Mouse (Mus musculus) neural tube, embryonic 15.5 days (tissue): Measurements from ENCODE around the gene Crispld2. TPM values are rescaled to one million over a fixed set of nuclear protein-coding genes. Genes with fewer than 3 reads are reported as not detected.
A peak's percentile ranks its signal among the peaks of the same experiment; 100 is the strongest.

Experiments
- ATAC-seq: fragments of 200-750 bp; cut with Nextera tagmentation; 2 replicates; pipeline ENCODE4 v1.8.0; 2017; ENCODE audit warnings: mild to moderate bottlenecking, moderate TSS enrichment, moderate library complexity; ENCODE audit not compliant: low FRiP score
- H3K27ac ChIP-seq: fragments of 300-500 bp; sonication (generic); replicated peaks from 2 replicates; pipeline ENCODE4 v1.5.1; 2015; ENCODE audit warnings: mild to moderate bottlenecking, inconsistent platforms
- H3K27me3 ChIP-seq: fragments of 300-500 bp; sonication (generic); replicated peaks from 2 replicates; pipeline ENCODE4 v1.6.1; 2015; ENCODE audit warnings: inconsistent platforms
- H3K36me3 ChIP-seq: fragments of 300-500 bp; sonication (generic); 2 replicates; pipeline ENCODE4 v1.6.1; 2015; ENCODE audit warnings: inconsistent platforms
- H3K4me1 ChIP-seq: fragments of 300-500 bp; sonication (generic); 2 replicates; pipeline ENCODE4 v1.6.1; 2015; ENCODE audit warnings: inconsistent platforms
- H3K4me2 ChIP-seq: fragments of 300-500 bp; sonication (generic); 2 replicates; pipeline ENCODE4 v1.6.1; 2015; ENCODE audit warnings: inconsistent platforms, mild to moderate bottlenecking, moderate library complexity
- H3K4me3 ChIP-seq: fragments of 300-500 bp; sonication (generic); replicated peaks from 2 replicates; pipeline ENCODE4 v1.5.1; 2015; ENCODE audit warnings: mild to moderate bottlenecking, inconsistent platforms
- H3K9ac ChIP-seq: fragments of 300-500 bp; sonication (generic); replicated peaks from 2 replicates; pipeline ENCODE4 v1.6.1; 2015; ENCODE audit warnings: mild to moderate bottlenecking, inconsistent platforms
- H3K9me3 ChIP-seq: fragments of 300-500 bp; sonication (generic); replicated peaks from 2 replicates; pipeline ENCODE4 v1.6.1; 2016; ENCODE audit warnings: inconsistent platforms
- WGBS: fragments of 180-500 bp; shearing (Covaris S2); methylation state at CpG from one replicate; pipeline ENCODE4 v1.1.7; 2015; ENCODE audit warnings: mixed read lengths; 5-methylcytosine and 5-hydroxymethylcytosine counted together
- polyA plus RNA-seq: library from polyadenylated mRNA; unstranded; fragments of >200 nt; fragmentation: Nextera tagmentation; extraction: Ambion mirVana; gene quantifications from 2 replicates; pipeline ENCODE4 v1.2.1, GENCODE M21; 2015

Gene Crispld2
- polyA plus RNA-seq, 1 experiment from 2014 or later, result 2.6 TPM

DNA sequence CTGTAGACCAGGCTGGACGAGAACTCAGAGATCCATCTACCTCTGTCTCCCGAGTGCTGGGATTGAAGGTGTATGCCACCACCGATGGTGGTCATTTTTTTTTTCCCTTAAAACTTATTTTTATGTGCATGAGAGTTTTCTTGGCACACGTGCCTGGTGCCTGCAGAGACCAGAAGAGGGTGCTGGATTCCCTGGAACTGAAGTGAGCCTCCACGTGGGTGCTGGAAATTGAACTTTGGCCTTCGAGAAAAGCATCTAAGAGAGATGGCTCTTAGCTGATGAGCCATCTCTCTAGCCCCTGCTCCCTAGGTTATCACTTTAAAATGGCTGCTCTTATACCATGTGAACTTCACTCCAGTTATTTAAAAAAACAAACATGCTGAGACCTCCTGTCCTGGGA is 82.3 kb downstream of the Crispld2 start:
- WGBS, result 77% methylated on average over 6 of the region's 6 CpGs
- no peak overlapping the region for H3K9ac ChIP-seq
- H3K4me3 ChIP-seq, result no peak overlapping the region
- no peak for ATAC-seq
- no peak overlapping the region for H3K27ac ChIP-seq
- H3K4me2 ChIP-seq, result no peak overlapping the region
- 0 out of 2 replicates have a peak, but pooled peaks cover 5% of the 10 kb centered on the region for H3K4me1 ChIP-seq
- H3K9me3 ChIP-seq, result no peaks in the 10 kb centered on the region
- H3K36me3 ChIP-seq, result no peaks in the 10 kb centered on the region
- no peaks in the 10 kb centered on the region for H3K27me3 ChIP-seq

DNA sequence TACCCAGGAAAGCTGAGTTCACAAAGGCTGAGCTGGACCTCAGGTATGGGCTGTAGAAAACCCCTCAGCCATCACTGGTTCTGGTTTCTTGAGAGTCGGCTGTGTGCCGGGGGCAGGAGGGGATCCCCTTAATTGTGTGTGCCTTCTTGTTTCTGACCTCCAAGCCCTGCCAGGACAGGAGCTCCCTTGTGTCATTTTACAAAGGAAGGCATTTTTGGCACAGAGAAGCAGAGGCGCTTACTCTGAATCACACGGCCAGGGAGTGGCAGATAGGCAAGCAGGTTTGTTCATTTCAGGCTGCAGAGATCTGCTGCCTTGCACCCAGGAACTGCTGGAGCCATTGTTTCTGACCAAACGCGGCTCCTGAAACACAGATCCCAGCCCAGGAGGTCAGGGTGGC is 83.1 kb downstream of the Crispld2 start:
- H3K4me1 ChIP-seq, result 0 out of 2 replicates have a peak, but pooled peaks cover 5% of the 10 kb centered on the region
- ATAC-seq, result no peak

DNA sequence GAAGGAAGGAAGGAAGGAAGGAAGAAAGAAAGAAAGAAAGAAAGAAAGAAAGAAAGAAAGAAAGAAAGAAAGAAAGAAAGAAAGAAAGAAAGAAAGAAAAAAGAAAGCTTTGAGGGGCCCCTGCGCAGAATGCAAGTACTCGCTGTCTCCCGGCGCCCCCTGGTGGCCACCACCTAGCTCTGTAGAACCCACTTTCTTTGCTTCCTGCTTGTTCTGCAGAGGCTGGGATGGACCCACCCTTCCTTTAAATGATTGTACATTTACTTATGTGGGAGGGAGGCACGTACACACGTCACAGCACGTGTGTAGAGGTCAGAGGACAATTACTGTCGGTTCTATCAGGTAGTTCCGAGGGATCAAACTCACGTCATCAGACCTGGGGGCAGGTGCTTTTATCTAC is 85.8 kb downstream of the Crispld2 start:
- Histone ChIP-seq H3K4me2 (no peak overlapping the region), H3K27ac (no peak overlapping the region), H3K4me3 (no peak overlapping the region), H3K9ac (no peak overlapping the region), H3K9me3 (no peaks in the 10 kb centered on the region), H3K36me3 (peaks cover 33% of the 10 kb centered on the region), H3K4me1 (0 out of 2 replicates have a peak, but pooled peaks cover 5% of the 10 kb centered on the region), H3K27me3 (no peaks in the 10 kb centered on the region)
- ATAC-seq, result 0 out of 2 replicates have a peak, but pooled peaks have one; percentile 43
- WGBS, result 20% methylated on average over 10 of the region's 10 CpGs

More for the DNA sequence above, 83.1 kb downstream of the Crispld2 start:
- WGBS, result 60% methylated on average over 6 of the region's 6 CpGs
- no peaks in the 10 kb centered on the region for H3K27me3 ChIP-seq
- H3K9ac ChIP-seq, result no peak overlapping the region
- no peaks in the 10 kb centered on the region for H3K9me3 ChIP-seq
- peaks cover 7% of the 10 kb centered on the region; the same call in 1 of the 2 replicates for H3K36me3 ChIP-seq
- no peak overlapping the region for H3K4me3 ChIP-seq
- H3K4me2 ChIP-seq, result no peak overlapping the region
- no peak overlapping the region for H3K27ac ChIP-seq

DNA sequence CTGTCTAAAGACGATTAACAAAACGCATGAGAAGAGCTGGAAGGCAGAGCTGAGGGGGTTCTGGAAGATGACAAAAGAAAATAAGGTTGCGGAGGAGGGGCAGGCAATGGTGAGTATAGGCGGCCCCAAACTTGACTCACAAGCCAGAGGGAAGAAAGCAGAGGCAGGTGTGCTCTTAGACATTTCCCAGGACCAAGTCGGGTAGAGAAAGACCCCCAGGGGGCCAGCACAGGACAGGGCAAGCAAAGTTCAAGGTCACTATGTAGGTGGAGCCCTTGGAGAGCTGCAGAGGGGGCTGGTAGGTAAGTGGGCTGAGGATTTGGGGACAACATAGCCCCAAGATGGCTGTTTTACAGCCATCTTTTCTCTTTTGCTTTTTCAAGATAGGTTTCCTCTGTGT is 87.1 kb downstream of the Crispld2 start:
- ATAC-seq, result no peak
- 62% methylated on average over 5 of the region's 5 CpGs for WGBS
- Histone ChIP-seq H3K9ac (no peak overlapping the region), H3K9me3 (no peaks in the 10 kb centered on the region), H3K4me2 (no peak overlapping the region), H3K36me3 (peaks cover 40% of the 10 kb centered on the region), H3K4me1 (0 out of 2 replicates have a peak, but pooled peaks cover 5% of the 10 kb centered on the region), H3K27me3 (no peaks in the 10 kb centered on the region), H3K27ac (no peak overlapping the region), H3K4me3 (no peak overlapping the region)

DNA sequence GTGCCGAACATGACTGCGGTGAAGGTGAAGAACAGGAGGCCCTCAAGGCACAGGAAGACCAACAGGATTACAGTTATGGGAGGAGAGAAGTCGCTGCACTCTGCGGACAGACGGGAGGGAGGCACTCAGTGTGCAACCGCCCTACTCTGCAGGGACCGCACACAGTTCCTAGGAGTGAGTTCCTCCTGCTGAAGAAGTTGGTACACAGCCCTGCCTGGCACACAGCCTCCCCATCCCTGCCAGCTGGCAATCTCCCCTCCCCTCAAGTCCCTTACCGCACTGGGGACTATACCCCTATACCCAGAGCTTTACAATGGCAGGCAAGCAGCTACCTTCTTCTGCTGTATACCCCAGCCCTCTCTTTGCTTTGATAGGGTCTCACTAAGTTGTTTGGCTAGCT is 91.0 kb downstream of the Crispld2 start:
- no peak overlapping the region for H3K4me2 ChIP-seq
- H3K4me1 ChIP-seq, result 0 out of 2 replicates have a peak, but pooled peaks cover under 1% of the 10 kb centered on the region
- H3K9ac ChIP-seq, result no peak overlapping the region
- H3K4me3 ChIP-seq, result no peak overlapping the region
- peaks cover 76% of the 10 kb centered on the region for H3K36me3 ChIP-seq
- no peak overlapping the region for H3K27ac ChIP-seq
- 89% methylated on average over 8 of the region's 8 CpGs for WGBS
- H3K27me3 ChIP-seq, result no peaks in the 10 kb centered on the region
- ATAC-seq, result no peak
- H3K9me3 ChIP-seq, result no peaks in the 10 kb centered on the region

DNA sequence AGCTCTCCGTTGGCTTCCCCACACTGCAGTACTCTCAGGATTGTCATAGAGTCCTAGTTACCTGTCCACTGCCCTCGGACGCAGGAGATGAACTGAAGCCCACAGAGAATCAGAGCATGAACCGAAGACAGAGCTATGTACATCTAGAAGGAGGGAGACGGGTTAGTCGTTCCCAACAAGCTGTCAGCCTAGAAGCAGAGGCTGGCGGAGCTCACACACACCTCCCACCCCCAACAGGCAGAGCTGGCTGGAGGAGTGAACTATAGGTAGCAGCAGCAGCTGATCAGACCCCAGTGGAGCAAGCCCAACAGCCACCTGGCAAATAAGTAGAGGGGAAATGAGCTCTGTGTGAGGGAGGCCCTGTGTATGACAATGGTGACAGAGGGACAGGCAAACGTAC is 92.5 kb downstream of the Crispld2 start:
- Histone ChIP-seq H3K4me3 (no peak overlapping the region), H3K36me3 (peaks cover 82% of the 10 kb centered on the region), H3K27ac (no peak overlapping the region), H3K4me2 (no peak overlapping the region), H3K9ac (no peak overlapping the region), H3K4me1 (no peaks in the 10 kb centered on the region), H3K27me3 (no peaks in the 10 kb centered on the region), H3K9me3 (no peaks in the 10 kb centered on the region)
- no peak for ATAC-seq
- 91% methylated on average over 8 of the region's 8 CpGs for WGBS

DNA sequence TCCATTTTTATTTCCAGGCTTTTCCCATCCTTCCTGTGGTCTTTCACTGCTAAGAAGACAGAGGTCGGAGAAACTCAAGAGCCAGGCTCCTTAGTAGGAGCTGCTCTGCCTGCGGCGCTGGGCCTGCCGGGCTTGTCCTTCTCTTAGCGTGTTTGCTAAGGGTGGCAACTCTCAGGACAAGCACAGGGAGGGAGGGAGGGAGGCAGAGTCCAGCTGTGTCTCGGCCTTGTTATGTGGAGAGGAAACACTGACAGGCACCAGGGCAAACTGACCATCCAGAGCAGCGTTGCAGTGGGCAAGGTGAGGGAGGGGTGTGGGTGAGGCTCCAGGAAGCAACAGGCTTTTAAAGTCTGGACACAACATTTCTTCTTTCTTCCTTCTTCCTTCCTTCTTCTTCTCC is 97.3 kb downstream of the Crispld2 start:
- H3K4me3 ChIP-seq, result no peak overlapping the region
- H3K9ac ChIP-seq, result no peak overlapping the region
- WGBS, result 82% methylated on average over 7 of the region's 7 CpGs
- no peak overlapping the region for H3K4me2 ChIP-seq
- no peak for ATAC-seq
- H3K27me3 ChIP-seq, result no peaks in the 10 kb centered on the region
- no peaks in the 10 kb centered on the region for H3K9me3 ChIP-seq
- no peak overlapping the region for H3K27ac ChIP-seq
- H3K4me1 ChIP-seq, result 0 out of 2 replicates have a peak, but pooled peaks cover 7% of the 10 kb centered on the region
- H3K36me3 ChIP-seq, result peaks cover 68% of the 10 kb centered on the region

DNA sequence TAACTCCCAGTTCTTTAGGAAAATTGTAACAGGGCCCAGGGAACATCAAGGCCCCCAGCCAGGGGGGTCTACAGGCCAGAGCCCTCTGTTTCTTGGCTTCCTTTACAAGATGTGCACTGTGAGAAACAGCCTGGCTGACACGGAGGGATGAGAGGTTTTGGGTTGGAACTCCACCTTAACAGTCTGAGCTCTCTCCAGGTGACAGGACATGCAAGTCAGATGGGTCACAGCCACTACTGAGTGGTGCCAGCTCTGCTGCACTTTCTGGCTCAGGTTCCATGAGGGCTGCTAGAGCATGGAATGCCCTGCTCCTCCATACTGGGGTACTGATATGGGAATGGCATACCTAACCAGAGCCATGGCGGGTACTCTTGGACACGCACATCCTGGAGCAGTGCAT is 98.8 kb downstream of the Crispld2 start:
- no peak for ATAC-seq
- Histone ChIP-seq H3K9me3 (no peaks in the 10 kb centered on the region), H3K9ac (no peak overlapping the region), H3K4me3 (no peak overlapping the region), H3K27ac (no peak overlapping the region), H3K36me3 (peaks cover 53% of the 10 kb centered on the region), H3K27me3 (no peaks in the 10 kb centered on the region), H3K4me2 (no peak overlapping the region), H3K4me1 (0 out of 2 replicates have a peak, but pooled peaks cover 7% of the 10 kb centered on the region)
- WGBS, result 96% methylated on average over 3 of the region's 3 CpGs

DNA sequence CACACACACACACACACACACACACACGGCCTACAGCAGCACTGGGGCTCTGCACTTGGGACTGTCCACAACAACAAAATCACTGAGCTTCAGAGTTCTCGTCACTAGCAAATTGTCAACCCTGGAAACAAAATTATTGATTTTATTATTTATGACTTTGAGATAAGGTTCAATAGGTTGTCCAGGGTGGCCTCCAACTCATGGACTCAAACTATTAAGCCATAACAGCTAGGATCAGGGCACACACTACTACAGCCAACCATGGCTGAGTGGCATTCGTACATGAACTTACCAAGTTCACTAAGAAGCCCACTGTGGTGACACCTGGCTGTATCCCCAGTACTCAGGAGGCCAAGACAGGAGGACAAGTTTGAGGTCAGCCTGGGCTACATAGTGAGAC is 100.9 kb downstream of the Crispld2 start:
- H3K27ac ChIP-seq, result no peak overlapping the region
- no peak overlapping the region for H3K4me2 ChIP-seq
- H3K4me3 ChIP-seq, result no peak overlapping the region
- 0 out of 2 replicates have a peak, but pooled peaks cover 8% of the 10 kb centered on the region for H3K4me1 ChIP-seq
- H3K36me3 ChIP-seq, result peaks cover 36% of the 10 kb centered on the region
- no peak overlapping the region for H3K9ac ChIP-seq
- no peaks in the 10 kb centered on the region for H3K27me3 ChIP-seq
- H3K9me3 ChIP-seq, result no peaks in the 10 kb centered on the region
- WGBS, result 94% methylated on average over 3 of the region's 3 CpGs
- no peak for ATAC-seq

DNA sequence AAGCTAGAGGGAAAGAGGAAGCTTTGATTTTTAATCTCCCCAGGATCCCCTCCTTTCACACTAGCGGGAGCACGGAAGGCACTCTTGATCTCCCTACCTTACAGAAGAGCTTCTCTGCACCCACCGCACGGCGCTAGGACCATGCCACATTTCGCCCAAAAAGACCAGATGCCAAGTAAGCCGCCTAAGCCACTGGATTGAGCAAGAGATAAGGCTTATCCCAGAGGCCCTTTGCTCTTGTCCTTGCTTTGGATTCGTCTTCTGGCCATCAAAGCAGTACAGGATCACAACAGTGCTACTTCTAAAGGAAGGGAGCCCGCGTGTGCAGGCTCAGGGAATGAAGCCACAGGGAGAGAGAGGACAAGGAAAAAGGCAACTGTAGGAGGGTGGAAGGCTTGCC is 102.6 kb downstream of the Crispld2 start:
- no peaks in the 10 kb centered on the region for H3K27me3 ChIP-seq
- H3K36me3 ChIP-seq, result peaks cover 29% of the 10 kb centered on the region
- no peak for ATAC-seq
- 90% methylated on average over 10 of the region's 10 CpGs for WGBS
- H3K9ac ChIP-seq, result no peak overlapping the region
- no peak overlapping the region for H3K27ac ChIP-seq
- H3K4me3 ChIP-seq, result no peak overlapping the region
- H3K4me1 ChIP-seq, result peaks cover 19% of the 10 kb centered on the region
- H3K9me3 ChIP-seq, result no peaks in the 10 kb centered on the region
- no peak overlapping the region for H3K4me2 ChIP-seq

DNA sequence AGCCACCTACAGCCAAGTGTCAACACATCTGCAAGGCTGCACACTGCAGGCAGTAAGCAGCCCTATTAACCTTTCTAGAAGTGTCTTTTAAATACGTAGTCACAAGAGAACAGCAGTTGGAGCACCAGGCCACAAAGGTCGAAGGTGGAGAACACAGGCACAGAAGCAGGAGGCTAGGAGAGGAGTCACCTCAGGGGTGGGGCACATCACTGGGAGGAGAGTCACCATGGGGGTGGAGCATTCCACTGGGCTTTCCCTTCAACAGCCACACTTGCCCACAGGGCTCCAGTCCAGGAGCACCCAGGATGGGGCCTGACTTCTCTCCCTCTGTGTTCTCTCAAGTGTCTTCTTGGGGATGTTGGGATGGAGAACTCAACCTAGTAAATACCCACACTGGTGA is 104.2 kb downstream of the Crispld2 start:
- Histone ChIP-seq H3K4me2 (no peak overlapping the region), H3K4me3 (no peak overlapping the region), H3K4me1 (peaks cover 28% of the 10 kb centered on the region), H3K9ac (no peak overlapping the region), H3K36me3 (peaks cover 15% of the 10 kb centered on the region), H3K27me3 (no peaks in the 10 kb centered on the region), H3K9me3 (no peaks in the 10 kb centered on the region), H3K27ac (no peak overlapping the region)
- 84% methylated on average over 2 of the region's 2 CpGs for WGBS
- ATAC-seq, result no peak

DNA sequence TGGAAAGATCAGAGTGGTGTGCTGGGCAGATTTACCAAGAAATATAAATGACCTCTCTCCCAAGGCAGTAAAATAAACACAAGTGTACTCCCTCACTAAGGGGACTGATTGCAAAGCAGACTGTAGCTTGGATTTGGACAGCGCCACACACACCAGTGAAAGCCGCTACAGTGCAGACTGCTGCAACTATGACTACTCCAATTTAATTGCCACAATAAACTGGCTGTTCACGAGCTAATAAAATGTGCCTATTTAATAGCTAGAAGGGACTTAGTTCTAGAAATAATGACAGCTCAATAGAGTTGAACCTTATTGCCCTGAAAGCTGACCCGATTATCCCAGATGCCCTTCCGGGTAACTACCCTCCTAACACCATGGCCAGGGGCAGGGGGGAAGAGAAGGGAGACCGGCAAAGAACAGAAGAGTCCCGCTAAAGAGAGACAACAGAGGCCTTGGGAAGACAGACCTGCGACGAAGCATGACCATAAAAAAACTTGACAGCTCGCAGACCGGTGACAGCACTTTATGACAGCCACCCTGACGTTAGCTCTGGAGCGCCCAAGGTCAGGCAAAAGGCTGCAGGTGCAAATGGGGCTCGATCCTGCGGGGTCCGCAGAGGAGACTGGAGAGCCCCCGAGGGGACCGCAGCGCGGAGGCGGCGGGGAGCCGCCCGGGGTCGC is 108.3 kb downstream of the Crispld2 start:
- ATAC-seq, result no peak; the same call in 1 of the 2 replicates
- no peaks in the 10 kb centered on the region for H3K9me3 ChIP-seq
- H3K4me3 ChIP-seq, result peak overlapping the region; percentile 67
- peaks cover 2% of the 10 kb centered on the region; the same call in 1 of the 2 replicates for H3K36me3 ChIP-seq
- no peaks in the 10 kb centered on the region for H3K27me3 ChIP-seq
- WGBS, result 1% methylated on average over 25 of the region's 25 CpGs
- H3K4me2 ChIP-seq, result peak overlapping the region; percentile 70
- peak overlapping the region; percentile 95 for H3K27ac ChIP-seq
- H3K4me1 ChIP-seq, result peaks cover 49% of the 10 kb centered on the region
- H3K9ac ChIP-seq, result peak overlapping the region; percentile 85
